ENCODE assay signal across 10 mouse cellular contexts in genomic region chr10:120473218-120473617, GRCm38 (mm10). TPM values are rescaled to one million over a fixed set of nuclear protein-coding genes. Genes with fewer than 3 reads are reported as not detected.
A peak's percentile ranks its signal among the peaks of the same experiment; 100 is the strongest.
DNase-seq lines count a peak whose midpoint lies in the region; ATAC-seq lines count a peak whose summit lies in the region.
"Had no signal": no experiment of that assay in that cellular context is flagged by ENCODE, and none has a peak within 500 bp of the region (broad histone marks: within the 10 kb centered on the region; RNA-seq: fewer than 3 reads in every experiment).

No protein-coding gene starts in this region.

- peaks cover 18% of the 10 kb centered on the region for H3K4me1 ChIP-seq in liver, embryonic 12.5 days
- H3K4me1 ChIP-seq in hindbrain, embryonic 13.5 days (replicated peaks): peaks cover 41% of the 10 kb centered on the region
- peaks cover 23% of the 10 kb centered on the region for H3K4me1 ChIP-seq in neural tube, embryonic 12.5 days

- peaks cover 56% of the 10 kb centered on the region for H3K27me3 ChIP-seq in liver, embryonic 12.5 days (replicated peaks)
- H3K27me3 ChIP-seq in hindbrain, embryonic 13.5 days: peaks cover 14% of the 10 kb centered on the region
- no peaks in the 10 kb centered on the region for H3K27me3 ChIP-seq in neural tube, embryonic 12.5 days (replicated peaks)

- WGBS in liver, embryonic 12.5 days (ENCODE audit: insufficient replicate concordance): 27% methylated on average over 4 of the region's 4 CpGs
- 36% methylated on average over 4 of the region's 4 CpGs for WGBS in hindbrain, embryonic 13.5 days
- WGBS in neural tube, embryonic 12.5 days: 28% methylated on average over 4 of the region's 4 CpGs

- peak overlapping the region; percentile 65 for H3K4me3 ChIP-seq in liver, embryonic 12.5 days
- H3K4me3 ChIP-seq in hindbrain, embryonic 13.5 days: no peak overlapping the region
- H3K4me3 ChIP-seq in neural tube, embryonic 12.5 days: no peak overlapping the region

- no peaks in the 10 kb centered on the region for H3K9me3 ChIP-seq in liver, embryonic 12.5 days (replicated peaks)
- H3K9me3 ChIP-seq in hindbrain, embryonic 13.5 days: no peaks in the 10 kb centered on the region
- no peaks in the 10 kb centered on the region for H3K9me3 ChIP-seq in neural tube, embryonic 12.5 days

- peaks cover 9% of the 10 kb centered on the region; the same call in 1 of the 2 replicates for H3K36me3 ChIP-seq in liver, embryonic 12.5 days
- no peaks in the 10 kb centered on the region for H3K36me3 ChIP-seq in hindbrain, embryonic 13.5 days
- H3K36me3 ChIP-seq in neural tube, embryonic 12.5 days: 0 out of 2 replicates have a peak, but pooled peaks cover 4% of the 10 kb centered on the region

- peak overlapping the region; percentile 79 for H3K4me2 ChIP-seq in liver, embryonic 12.5 days
- peak overlapping the region; percentile 94 for H3K4me2 ChIP-seq in hindbrain, embryonic 13.5 days
- peak overlapping the region; percentile 96 for H3K4me2 ChIP-seq in neural tube, embryonic 12.5 days (replicated peaks)

- no peak overlapping the region for H3K27ac ChIP-seq in liver, embryonic 12.5 days
- no peak overlapping the region for H3K27ac ChIP-seq in hindbrain, embryonic 13.5 days
- no peak overlapping the region for H3K27ac ChIP-seq in neural tube, embryonic 12.5 days

- no peak for ATAC-seq in liver, embryonic 12.5 days
- ATAC-seq in hindbrain, embryonic 13.5 days (ENCODE audit: low FRiP score): no peak
- ATAC-seq in neural tube, embryonic 12.5 days (ENCODE audit: low FRiP score, low read depth): no peak

- no peak overlapping the region for H3K9ac ChIP-seq in liver, embryonic 12.5 days
- no peak overlapping the region for H3K9ac ChIP-seq in hindbrain, embryonic 13.5 days
- H3K9ac ChIP-seq in neural tube, embryonic 12.5 days: 0 out of 2 replicates have a peak overlapping the region, but pooled peaks have one; percentile 21

- DNase-seq in embryo, embryonic 9.5 days (ENCODE audit: extremely low spot score): peak; percentile 27
- no peak for DNase-seq in embryo, embryonic 10.5 days (ENCODE audit: low spot score)
- no peak for DNase-seq in liver
- DNase-seq in retina, embryonic 14.5 days (ENCODE audit: low spot score): no peak
- DNase-seq in gastrocnemius, postnatal 10 days: no peak
- DNase-seq: cerebellum, adult 11-12 months; kidney, adult 11 months had no signal

RNA-seq across cellular contexts. Expression of gene Hmga2, which starts 3.1 kb away (rescaled TPM):
- 16.1 TPM in 2 replicates for polyA plus RNA-seq in liver, embryonic 12.5 days (2016; fragmentation: Nextera tagmentation; extraction: Ambion mirVana)
- 4.3 and 5.1 TPM in 2 replicates for polyA plus RNA-seq in hindbrain, embryonic 13.5 days (2015; fragmentation: Nextera tagmentation; extraction: Ambion mirVana)
- 24.7 and 29.9 TPM in 2 replicates for polyA plus RNA-seq in neural tube, embryonic 12.5 days (2016; fragmentation: Nextera tagmentation; extraction: Ambion mirVana)
- under 1 TPM; 0.21 to 0.23 TPM for total RNA-seq in gastrocnemius, postnatal 10 days (2021)
